Mouse (Mus musculus): ENCODE measurements around the gene Tnnc2.

Gene Tnnc2

GRCm38 (mm10) chr2:164737377-164738090 lies 42.2 kb downstream of the Tnnc2 start:
- DNase-seq (ENCODE audit: low spot score): peak; percentile 65

- DNase-seq (ENCODE audit: low spot score): no peak
These were observed 44.3 kb downstream of the Tnnc2 start for GRCm38 (mm10) chr2:164735446-164735845.

- DNase-seq (ENCODE audit: low spot score): no peak
These were observed 44.9 kb downstream of the Tnnc2 start for GRCm38 (mm10) chr2:164734839-164735238.

- DNase-seq (ENCODE audit: low spot score): peak; percentile 47
These were observed 46.5 kb downstream of the Tnnc2 start for GRCm38 (mm10) chr2:164733259-164733658.

GRCm38 (mm10) chr2:164731719-164732118 lies 48.0 kb downstream of the Tnnc2 start:
- no peak for DNase-seq (ENCODE audit: low spot score)

All from yolk sac, embryonic 10.5 days (tissue).